Mouse (Mus musculus) myocyte (in vitro differentiated cells): ENCODE data around the gene Ap5z1. TPM values are rescaled to one million over a fixed set of nuclear protein-coding genes. Genes with fewer than 3 reads are reported as not detected.

Experiments used
- H3K27me3 ChIP-seq: one replicate; pipeline ENCODE4 v1.6.1; 2011; ENCODE audit not compliant: control insufficient read depth, insufficient read depth, insufficient read length
- H3K36me3 ChIP-seq: one replicate; pipeline ENCODE4 v1.6.1; 2011; ENCODE audit not compliant: control insufficient read depth, insufficient read depth
- H3K4me2 ChIP-seq: one replicate; pipeline ENCODE4 v1.6.1; 2011; ENCODE audit warnings: low read depth, control low read depth
- H3K4me3 ChIP-seq: one replicate; pipeline ENCODE4 v1.5.1; 2011; ENCODE audit warnings: mild to moderate bottlenecking, control low read depth, moderate library complexity
- H3K79me2 ChIP-seq: one replicate; pipeline ENCODE4 v1.6.1; 2011; ENCODE audit not compliant: control insufficient read depth, insufficient read depth
- H3ac ChIP-seq: one replicate; pipeline ENCODE4 v1.6.1; 2011; ENCODE audit not compliant: control insufficient read depth, insufficient read length
- CEBPB ChIP-seq: IDR thresholded peaks from 2 replicates; pipeline ENCODE4 v1.6.1; 2011; ENCODE audit warnings: mild to moderate bottlenecking, moderate library complexity; ENCODE audit not compliant: poor library complexity, insufficient read depth, severe bottlenecking
- E2F4 ChIP-seq: IDR thresholded peaks from one replicate; pipeline ENCODE4 v1.6.1; 2011; ENCODE audit warnings: mild to moderate bottlenecking, control low read depth, moderate library complexity; ENCODE audit not compliant: insufficient read depth
- MAX ChIP-seq: IDR thresholded peaks from one replicate; pipeline ENCODE4 v1.6.1; 2011; ENCODE audit warnings: low read depth, mild to moderate bottlenecking, control low read depth
- MYOD1 ChIP-seq, 3 experiments: IDR thresholded peaks; one replicate each; pipeline ENCODE4 v1.6.1; 2011; ENCODE audit warnings: control low read depth in 2 of 3, low read depth in 2 of 3, mild to moderate bottlenecking in 2 of 3, moderate library complexity in 1 of 3; ENCODE audit not compliant: insufficient read length in 2 of 3, control insufficient read depth in 1 of 3
- MYOG ChIP-seq, 3 experiments: IDR thresholded peaks; one replicate each; pipeline ENCODE4 v1.6.1; 2011; ENCODE audit warnings: control low read depth in 2 of 3, low read depth in 2 of 3, mild to moderate bottlenecking in 2 of 3; ENCODE audit not compliant: insufficient read length in 2 of 3, control insufficient read depth in 1 of 3, insufficient read depth in 1 of 3
- POLR2A ChIP-seq: IDR thresholded peaks from one replicate; pipeline ENCODE4 v1.6.1; 2011; ENCODE audit warnings: low read depth, mild to moderate bottlenecking, control low read depth, moderate library complexity; ENCODE audit not compliant: insufficient read length
- POLR2AphosphoS2 ChIP-seq: IDR thresholded peaks from one replicate; pipeline ENCODE4 v1.6.1; 2011; ENCODE audit warnings: low read depth, control low read depth; ENCODE audit not compliant: insufficient read length
- REST ChIP-seq: IDR thresholded peaks from one replicate; pipeline ENCODE4 v1.6.1; 2011; ENCODE audit warnings: mild to moderate bottlenecking, control low read depth, moderate library complexity; ENCODE audit not compliant: insufficient read depth, insufficient read length
- SRF ChIP-seq: IDR thresholded peaks from one replicate; pipeline ENCODE4 v1.6.1; 2011; ENCODE audit warnings: low read depth; ENCODE audit not compliant: control insufficient read depth, insufficient read length
- TCF12 ChIP-seq: IDR thresholded peaks from one replicate; pipeline ENCODE4 v1.6.1; 2011; ENCODE audit warnings: mild to moderate bottlenecking, control low read depth; ENCODE audit not compliant: poor library complexity, insufficient read depth, severe bottlenecking
- TCF3 ChIP-seq: IDR thresholded peaks from one replicate; pipeline ENCODE4 v1.6.1; 2011; ENCODE audit warnings: low read depth, control low read depth; ENCODE audit not compliant: insufficient read length
- USF1 ChIP-seq: IDR thresholded peaks from one replicate; pipeline ENCODE4 v1.6.1; 2011; ENCODE audit warnings: low read depth, mild to moderate bottlenecking, control low read depth, moderate library complexity
- polyA plus RNA-seq: library from polyadenylated mRNA; unstranded; fragments of >200 nt; fragmentation: generic; extraction: Trizol; gene quantifications from one replicate; pipeline ENCODE4 v1.2.1, GENCODE M21; 2012; ENCODE audit warnings: missing spikeins

Gene Ap5z1
- polyA plus RNA-seq, 1 experiment, result 9.8 TPM

GRCm38 (mm10) chr5:142498964-142499363 is 35.2 kb downstream of the Ap5z1 start:
- H3K4me3 ChIP-seq, result no peak overlapping the region
- no peaks in the 10 kb centered on the region for H3K36me3 ChIP-seq
- H3ac ChIP-seq, result no peak overlapping the region
- no peaks in the 10 kb centered on the region for H3K79me2 ChIP-seq
- H3K27me3 ChIP-seq, result no peaks in the 10 kb centered on the region
- no peak overlapping the region for H3K4me2 ChIP-seq
- TF ChIP-seq POLR2AphosphoS2 (no peak), MYOD1 (IDR thresholded peaks at IDR 0.05; ENCODE audit: control insufficient read depth in 1 of 3, insufficient read length in 2 of 3, low read depth in 2 of 3) (no peak), USF1 (no peak), TCF12 (no peak), POLR2A (no peak), CEBPB (no peak), REST (no peak), MAX (no peak), E2F4 (no peak)

DNA sequence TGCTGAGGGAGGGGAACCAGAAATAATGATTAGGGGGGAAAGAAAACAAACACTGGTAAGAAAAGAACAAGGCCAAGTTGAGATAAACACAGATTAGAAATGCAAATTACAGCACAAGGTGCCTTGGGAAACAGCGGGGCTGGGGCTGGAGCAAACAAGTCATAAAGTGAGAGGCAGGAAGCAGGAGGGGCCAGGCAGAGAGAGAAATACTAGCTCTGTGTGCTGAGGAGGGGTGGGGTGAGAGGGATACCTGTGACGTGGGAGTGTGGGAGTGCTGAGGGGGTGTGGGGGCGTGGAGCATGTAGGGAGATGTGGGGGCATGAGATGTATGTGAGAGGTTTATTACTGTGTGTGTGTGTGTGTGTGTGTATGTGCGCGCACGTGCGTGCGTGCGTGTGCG is 37.2 kb downstream of the Ap5z1 start:
- no peak for TF ChIP-seq POLR2AphosphoS2
- no peak for TF ChIP-seq POLR2A
- no peak for TF ChIP-seq MYOG (IDR thresholded peaks at IDR 0.05; ENCODE audit: control insufficient read depth in 1 of 3, insufficient read depth in 1 of 3, insufficient read length in 2 of 3, low read depth in 2 of 3)
- TF ChIP-seq TCF3, result no peak
- no peak for TF ChIP-seq CEBPB
- TF ChIP-seq SRF, result no peak
- TF ChIP-seq MAX, result no peak
- no peak for TF ChIP-seq MYOD1 (IDR thresholded peaks at IDR 0.05; ENCODE audit: control insufficient read depth in 1 of 3, insufficient read length in 2 of 3, low read depth in 2 of 3)
- no peak for TF ChIP-seq REST
- TF ChIP-seq E2F4, result no peak
- no peak for TF ChIP-seq USF1
- no peak for TF ChIP-seq TCF12
- Histone ChIP-seq H3K4me3 (no peak overlapping the region), H3K36me3 (no peaks in the 10 kb centered on the region), H3ac (no peak overlapping the region), H3K79me2 (no peaks in the 10 kb centered on the region), H3K4me2 (no peak overlapping the region), H3K27me3 (no peaks in the 10 kb centered on the region)

DNA sequence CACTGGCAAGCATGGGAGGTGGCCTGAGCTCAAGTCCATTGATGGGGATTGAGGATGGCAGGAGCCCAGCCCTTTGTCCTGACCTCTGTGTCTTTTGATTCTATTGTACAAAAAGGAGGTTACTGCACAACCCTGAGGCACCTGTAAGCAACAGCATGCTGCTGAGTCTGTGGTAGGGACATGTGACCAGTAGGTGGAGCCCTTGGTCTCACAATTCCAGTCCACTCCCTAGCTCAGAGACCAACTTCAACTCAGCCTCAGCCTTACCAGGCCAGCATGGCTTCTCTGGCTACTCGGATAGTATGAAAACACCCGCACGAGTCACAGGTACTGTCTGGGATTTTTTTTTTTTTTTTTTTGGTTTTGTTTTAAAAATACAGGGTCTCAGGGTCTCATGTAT is 38.7 kb downstream of the Ap5z1 start:
- no peak for TF ChIP-seq TCF12
- no peak for TF ChIP-seq SRF
- TF ChIP-seq USF1, result peak; percentile 61
- Histone ChIP-seq H3K4me3 (no peak overlapping the region), H3K36me3 (no peaks in the 10 kb centered on the region), H3K27me3 (no peaks in the 10 kb centered on the region), H3K79me2 (no peaks in the 10 kb centered on the region), H3K4me2 (no peak overlapping the region), H3ac (no peak overlapping the region)

GRCm38 (mm10) chr5:142504175-142504574 is 40.4 kb downstream of the Ap5z1 start:
- no peak overlapping the region for H3K4me2 ChIP-seq
- no peak overlapping the region for H3ac ChIP-seq
- H3K79me2 ChIP-seq, result no peaks in the 10 kb centered on the region
- no peaks in the 10 kb centered on the region for H3K36me3 ChIP-seq
- TF ChIP-seq SRF (no peak), USF1 (no peak), MYOG (IDR thresholded peaks at IDR 0.05; ENCODE audit: control insufficient read depth in 1 of 3, insufficient read depth in 1 of 3, insufficient read length in 2 of 3, low read depth in 2 of 3) (no peak)
- H3K4me3 ChIP-seq, result no peak overlapping the region
- no peaks in the 10 kb centered on the region for H3K27me3 ChIP-seq

- H3ac ChIP-seq, result no peak overlapping the region
These were observed 42.1 kb downstream of the Ap5z1 start for GRCm38 (mm10) chr5:142505695-142506423.

More at GRCm38 (mm10) chr5:142505695-142506423, 42.1 kb downstream of the Ap5z1 start:
- Histone ChIP-seq H3K79me2 (no peaks in the 10 kb centered on the region), H3K27me3 (no peaks in the 10 kb centered on the region), H3K36me3 (no peaks in the 10 kb centered on the region), H3K4me2 (no peak overlapping the region), H3K4me3 (no peak overlapping the region)
- TF ChIP-seq TCF12 (no peak), TCF3 (no peak), MAX (no peak), SRF (no peak), POLR2AphosphoS2 (no peak), POLR2A (no peak), MYOD1 (IDR thresholded peaks at IDR 0.05; ENCODE audit: control insufficient read depth in 1 of 3, insufficient read length in 2 of 3, low read depth in 2 of 3) (peak in 1 of 3 experiments; percentile 52), MYOG (IDR thresholded peaks at IDR 0.05; ENCODE audit: control insufficient read depth in 1 of 3, insufficient read depth in 1 of 3, insufficient read length in 2 of 3, low read depth in 2 of 3) (peak in 1 of 3 experiments; percentile 11), USF1 (no peak), CEBPB (no peak), REST (no peak), E2F4 (no peak)
